Mouse (Mus musculus) effector memory CD4-positive, alpha-beta T cell, adult 7 months (primary cell): ENCODE results near the gene Ccdc152. TPM values are rescaled to one million over a fixed set of nuclear protein-coding genes. Genes with fewer than 3 reads are reported as not detected.

ENCODE experiments used
- polyA plus RNA-seq: library from polyadenylated mRNA; unstranded; fragments of 100-300 nt; shearing (Covaris generic); gene quantifications from one replicate; pipeline ENCODE4 v1.2.1, GENCODE M21; 2017

Gene Ccdc152
- not detected for polyA plus RNA-seq

GRCm38 (mm10) chr15:3303426-3303825, at the start of gene Ccdc152:
Gene Ccdc152, minus strand, starts transcription at chr15:3303526.

GRCm38 (mm10) chr15:3268247-3268646, 35.1 kb downstream of the Ccdc152 start, which contains the start of gene Selenop:
Gene Selenop, plus strand, starts transcription at chr15:3268547.

Other genes with a start within 250 kb of the Ccdc152 start
- 52.4 TPM for gene Selenop, start 35.0 kb downstream of the Ccdc152 start, polyA plus RNA-seq